Mouse (Mus musculus) Muller cell, postnatal 12 days (primary cell): ENCODE measurements around the gene Olfr1037.
"Not testable (repeated sequence)": the region's sequence is repeated elsewhere in the genome, so short reads cannot be mapped to it uniquely, and the experiment has no call there.

Source experiments
- DNase-seq: peaks from one replicate; pipeline ENCODE4 v3.0.0-alpha.2; 2015; ENCODE audit errors: inconsistent ontology term

Olfr1037 gene

GRCm38 (mm10) chr2:86087285-86087684 is at the start of gene Olfr1037:
Gene Olfr1037 (minus strand): TSS chr2:86087385.
- no peak for DNase-seq

- DNase-seq = no peak
These were observed 48.6 kb upstream of the Olfr1037 start, which contains the start of gene Olfr1039 for GRCm38 (mm10) chr2:86135828-86136227. Gene Olfr1039 (minus strand): TSS chr2:86135928.

GRCm38 (mm10) chr2:86080478-86080877 is 6.7 kb downstream of the Olfr1037 start:
- not testable (repeated sequence) for DNase-seq

- DNase-seq = not testable (repeated sequence)
These were observed 13.5 kb downstream of the Olfr1037 start, which contains the start of gene Olfr1036 for GRCm38 (mm10) chr2:86073692-86074091. Gene Olfr1036 (plus strand): TSS chr2:86073992.

GRCm38 (mm10) chr2:86070189-86070588 is 17.0 kb downstream of the Olfr1037 start:
- no peak for DNase-seq

- not testable (repeated sequence) for DNase-seq
These were observed 23.4 kb downstream of the Olfr1037 start for GRCm38 (mm10) chr2:86063766-86064165.

GRCm38 (mm10) chr2:86050777-86051176 is 36.4 kb downstream of the Olfr1037 start:
- DNase-seq = not testable (repeated sequence)

GRCm38 (mm10) chr2:86045561-86045960 is 41.6 kb downstream of the Olfr1037 start, which contains the start of gene Olfr1034:
Gene Olfr1034 (plus strand): TSS chr2:86045861.
- DNase-seq = no peak
